Mouse (Mus musculus): ENCODE measurements at regions not wholly inside any gene's neighbourhood (a gene's known extent, or its start where the extent isn't known, plus 50 kb on each side); places are given as distances from the start of the nearest gene placed in this dataset.

DNA sequence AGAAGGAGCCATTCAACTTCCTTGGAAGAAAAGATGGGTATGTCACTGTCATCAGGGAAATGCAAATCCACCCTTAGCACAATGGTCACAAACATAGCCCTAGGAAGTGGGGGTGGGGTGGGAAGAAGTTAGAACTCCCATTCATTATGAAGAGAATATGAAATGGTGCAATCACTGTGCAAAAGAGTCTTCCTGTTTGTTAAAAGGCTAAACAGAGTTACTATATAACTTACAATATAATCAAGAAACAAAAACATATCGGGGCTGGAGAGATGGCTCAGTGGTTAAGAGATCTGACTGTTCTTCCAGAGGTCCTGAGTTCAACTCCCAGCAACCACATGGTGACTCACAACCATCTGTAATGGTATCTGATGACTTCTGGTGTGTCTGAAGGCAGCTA is 95.1 kb upstream of the Tsc22d2 start:
- TF ChIP-seq POLR2A (IDR thresholded peaks at IDR 0.05; ENCODE audit: extremely low read depth, insufficient read depth, low read length) (no peak), CTCF (IDR thresholded peaks at IDR 0.05; ENCODE audit: extremely low read depth, insufficient read depth, low read length) (no peak)
